Mouse (Mus musculus) inflammation-experienced regulatory T-cells (primary cell): ENCODE measurements around the gene Pogk. TPM values are rescaled to one million over a fixed set of nuclear protein-coding genes. Genes with fewer than 3 reads are reported as not detected.

Source experiments
- polyA plus RNA-seq, 2 experiments: library from polyadenylated mRNA; unstranded; fragments of 100-300 nt; shearing (Covaris generic); gene quantifications; one replicate each; pipeline ENCODE4 v1.2.1; 2017

Pogk gene
- 1 to 10 TPM; 5.8 to 9.3 TPM for polyA plus RNA-seq

DNA sequence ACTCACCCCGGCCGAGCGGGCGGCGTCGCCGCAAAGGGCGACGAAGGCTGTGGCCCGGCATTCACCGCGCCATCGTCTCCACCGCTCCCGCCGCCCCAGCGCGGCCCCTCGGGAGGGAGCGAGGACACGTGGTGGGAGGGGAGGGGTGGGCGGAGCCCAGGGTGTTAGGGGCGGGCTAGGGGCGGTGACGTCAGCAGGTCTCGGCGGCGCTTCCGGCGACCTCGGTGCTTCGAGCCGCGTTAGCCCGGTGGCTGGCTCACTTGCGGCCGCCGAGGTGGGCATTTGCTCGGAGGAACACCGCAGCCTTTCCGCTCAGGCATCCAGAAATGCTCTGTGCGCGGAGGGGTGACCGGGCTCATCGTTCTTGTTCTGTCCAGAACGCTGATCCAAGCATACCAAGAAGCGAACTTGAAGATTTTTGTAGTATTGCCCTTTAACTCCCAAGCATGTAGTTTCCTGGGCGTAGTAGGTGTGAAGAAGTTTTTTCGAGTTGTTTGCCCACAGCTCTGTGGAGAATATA, at the start of gene Pogk:
TSS of gene Pogk (minus strand) at position 163 of the 520 bp plus-strand sequence.

DNA sequence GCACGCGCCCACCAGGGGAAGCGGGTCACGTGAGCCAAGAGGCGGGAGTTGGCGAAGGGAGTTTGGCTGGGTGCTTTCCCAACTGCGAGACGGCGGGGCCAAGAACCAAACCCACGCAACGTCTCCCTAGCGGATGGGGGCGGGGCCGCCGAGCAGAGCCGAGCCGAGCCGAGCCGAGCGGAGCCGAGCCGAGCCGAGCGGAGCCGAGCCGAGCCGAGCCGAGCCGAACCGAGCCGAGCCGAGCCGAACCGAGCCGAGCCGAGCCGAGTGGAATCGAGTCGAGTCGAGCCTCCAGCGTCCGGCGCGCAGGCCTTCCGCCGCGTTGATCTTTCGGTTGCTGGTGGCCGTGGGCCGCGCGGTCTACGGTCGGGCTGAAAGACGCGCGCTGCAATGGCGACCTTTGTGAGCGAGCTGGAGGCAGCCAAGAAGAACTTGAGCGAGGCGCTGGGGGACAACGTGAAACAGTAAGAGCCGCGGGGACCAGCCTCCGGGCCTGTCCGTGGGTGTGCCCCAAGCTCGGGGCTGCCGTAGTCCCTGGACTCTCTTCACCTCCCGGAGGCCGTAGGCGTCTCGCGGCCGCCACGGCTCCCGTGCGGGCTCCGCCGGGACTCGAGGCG, 30.5 kb downstream of the Pogk start, which contains the start of gene Tada1:
TSS of gene Tada1 (plus strand) at position 85 of the 617 bp plus-strand sequence.

Other genes starting within 250 kb of the Pogk start
- gene Mael, start 171.1 kb downstream of the Pogk start, polyA plus RNA-seq = not detected
- not detected for gene Ildr2, start 155.7 kb downstream of the Pogk start, polyA plus RNA-seq
- gene Tada1, start 30.8 kb downstream of the Pogk start, polyA plus RNA-seq = 10 to 100 TPM; 34.5 to 49.1 TPM
- gene Gm4846, start 87.7 kb upstream of the Pogk start, polyA plus RNA-seq = not detected
- gene Gm4847, start 237.8 kb upstream of the Pogk start, polyA plus RNA-seq = under 1 TPM in 1 of 2 experiments, not detected in 1; 0.07 TPM